Mouse (Mus musculus): ENCODE data around the gene Stra6.

The Stra6 gene

DNA sequence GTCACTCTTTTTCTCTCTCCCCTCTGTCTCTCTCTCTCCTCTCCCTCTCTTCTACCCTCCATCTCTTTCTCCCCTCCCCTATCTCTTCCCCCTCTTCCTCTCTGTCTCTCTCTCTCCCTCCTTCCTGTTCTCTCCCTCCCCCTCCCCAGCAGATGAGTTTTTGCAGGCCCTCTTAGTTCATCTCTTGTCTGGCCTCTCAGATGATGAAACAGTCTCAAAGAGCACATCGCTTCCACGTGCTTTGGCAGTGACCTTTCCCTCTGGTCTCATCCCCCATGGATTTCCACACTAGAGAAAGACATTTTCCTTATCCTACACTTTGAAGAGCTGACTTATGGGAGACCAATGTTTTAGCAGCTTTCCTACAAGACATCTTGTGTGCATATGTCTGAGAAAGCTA is 109.3 kb downstream of the Stra6 start:
- CTCF ChIA-PET, result no interaction called here

DNA sequence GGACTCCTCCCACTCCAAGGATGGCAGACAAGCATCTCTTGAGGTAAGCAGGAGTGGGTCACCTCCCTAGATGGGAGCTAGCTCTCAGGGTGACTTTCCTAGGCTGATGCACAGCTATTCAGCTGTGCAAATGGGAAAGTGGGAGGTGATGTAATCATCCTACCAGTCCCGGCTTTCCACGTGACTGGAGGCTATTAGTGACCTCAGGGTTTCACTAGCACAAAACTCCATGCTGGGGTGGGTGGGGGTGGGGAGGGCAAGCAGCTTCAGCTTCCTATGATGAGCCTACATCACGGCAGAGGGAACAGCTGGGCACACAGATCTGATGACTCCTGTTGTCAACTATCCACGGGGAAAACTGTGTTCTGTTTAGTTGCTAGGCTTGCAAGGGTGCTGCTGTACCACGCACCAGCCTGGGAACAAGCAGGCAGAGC is 111.2 kb downstream of the Stra6 start:
- CTCF ChIA-PET, result no interaction called here

- CTCF ChIA-PET, result interaction anchor here (0.6 kb wide), 1 partner anchor 67 kb away, joined by 4 read pairs; no protein-coding TSS in a partner anchor
Observed at GRCm38 (mm10) chr9:58175745-58176487, 112.3 kb downstream of the Stra6 start.

DNA sequence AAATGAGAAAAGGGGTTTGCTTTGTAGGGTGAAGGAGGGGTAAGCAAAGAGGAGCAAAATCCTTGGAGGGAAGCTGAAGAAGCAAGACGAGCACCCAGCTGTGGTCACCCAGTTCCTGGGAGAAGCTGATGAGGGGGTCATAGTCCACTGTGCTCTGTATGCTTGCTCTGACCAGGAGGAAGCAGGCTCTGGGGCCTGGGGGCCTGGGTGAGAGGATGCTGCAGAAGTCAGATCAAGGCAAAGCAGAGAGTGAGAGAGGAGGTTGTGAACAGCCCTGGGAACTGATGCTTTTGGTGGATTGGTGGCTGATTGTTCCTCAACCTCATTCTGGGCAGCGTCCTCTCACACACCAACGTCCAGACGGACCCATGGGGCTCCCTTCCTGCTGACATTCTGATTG is 113.6 kb downstream of the Stra6 start:
- CTCF ChIA-PET, result no interaction called here

- CTCF ChIA-PET, result no interaction called here
Observed at GRCm38 (mm10) chr9:58179390-58179789, 115.8 kb downstream of the Stra6 start.

DNA sequence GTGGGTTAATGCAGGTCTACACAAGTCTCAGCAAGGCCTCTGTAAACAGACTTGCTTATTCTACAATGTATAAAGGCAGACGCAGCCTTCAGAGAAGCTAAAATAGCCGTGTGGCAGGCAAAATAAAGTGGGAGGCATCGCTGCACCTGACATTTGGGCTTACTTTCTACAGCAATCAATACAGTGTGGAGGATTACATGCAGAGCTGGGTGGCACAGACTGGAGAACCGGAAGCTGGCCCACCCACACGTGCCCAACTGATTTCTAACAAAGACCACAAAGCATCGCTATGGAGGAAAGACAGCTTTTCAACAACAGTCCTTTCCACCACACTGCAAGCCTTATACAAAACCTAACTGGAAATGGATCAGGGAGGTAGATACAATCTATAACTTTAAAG is 120.9 kb downstream of the Stra6 start:
- CTCF ChIA-PET, result no interaction called here

DNA sequence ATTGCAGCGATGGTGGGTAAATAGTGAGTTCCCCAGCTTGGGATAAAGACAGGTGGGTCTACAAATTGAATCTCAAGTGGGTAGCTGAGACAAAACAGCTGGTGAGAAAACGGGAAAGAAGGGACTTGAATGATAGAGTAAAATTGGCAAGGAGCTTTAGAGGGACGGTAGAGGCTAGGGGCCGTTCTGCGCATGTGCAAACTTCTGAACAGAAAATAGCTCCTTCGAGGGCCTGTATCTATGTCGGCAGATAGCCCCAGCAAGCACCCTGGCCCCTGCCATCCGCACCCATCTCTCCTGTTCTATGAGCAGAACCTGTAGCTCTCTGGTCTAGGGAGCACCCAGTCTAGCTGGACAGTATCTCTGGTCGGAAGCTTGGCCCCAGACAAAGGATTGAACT is 130.6 kb downstream of the Stra6 start:
- CTCF ChIA-PET, result interaction anchor here (0.6 to 0.7 kb wide), 2 partner anchors 22 to 108 kb away, joined by 3 read pairs; no protein-coding TSS in a partner anchor

DNA sequence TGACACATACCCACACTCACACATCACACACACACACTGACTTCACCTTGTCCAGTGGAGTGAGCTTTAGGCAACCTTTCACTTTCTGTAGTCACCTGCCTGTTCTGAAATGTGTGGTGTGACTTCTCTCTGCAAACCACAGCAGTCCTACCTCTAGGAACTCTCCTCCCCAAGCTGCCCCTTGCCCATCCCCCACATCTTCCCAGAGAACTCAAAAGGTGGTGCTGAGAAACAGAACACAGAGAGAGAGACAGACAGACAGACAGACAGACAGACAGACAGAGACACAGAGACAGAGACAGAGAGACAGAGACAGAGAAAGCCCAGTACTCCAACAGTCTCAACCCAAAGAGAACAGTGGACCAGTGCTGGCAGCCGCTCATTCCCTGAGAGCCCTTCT is 132.1 kb downstream of the Stra6 start:
- CTCF ChIA-PET, result no interaction called here

- CTCF ChIA-PET, result no interaction called here
Observed at GRCm38 (mm10) chr9:58196141-58196540, 132.6 kb downstream of the Stra6 start.

DNA sequence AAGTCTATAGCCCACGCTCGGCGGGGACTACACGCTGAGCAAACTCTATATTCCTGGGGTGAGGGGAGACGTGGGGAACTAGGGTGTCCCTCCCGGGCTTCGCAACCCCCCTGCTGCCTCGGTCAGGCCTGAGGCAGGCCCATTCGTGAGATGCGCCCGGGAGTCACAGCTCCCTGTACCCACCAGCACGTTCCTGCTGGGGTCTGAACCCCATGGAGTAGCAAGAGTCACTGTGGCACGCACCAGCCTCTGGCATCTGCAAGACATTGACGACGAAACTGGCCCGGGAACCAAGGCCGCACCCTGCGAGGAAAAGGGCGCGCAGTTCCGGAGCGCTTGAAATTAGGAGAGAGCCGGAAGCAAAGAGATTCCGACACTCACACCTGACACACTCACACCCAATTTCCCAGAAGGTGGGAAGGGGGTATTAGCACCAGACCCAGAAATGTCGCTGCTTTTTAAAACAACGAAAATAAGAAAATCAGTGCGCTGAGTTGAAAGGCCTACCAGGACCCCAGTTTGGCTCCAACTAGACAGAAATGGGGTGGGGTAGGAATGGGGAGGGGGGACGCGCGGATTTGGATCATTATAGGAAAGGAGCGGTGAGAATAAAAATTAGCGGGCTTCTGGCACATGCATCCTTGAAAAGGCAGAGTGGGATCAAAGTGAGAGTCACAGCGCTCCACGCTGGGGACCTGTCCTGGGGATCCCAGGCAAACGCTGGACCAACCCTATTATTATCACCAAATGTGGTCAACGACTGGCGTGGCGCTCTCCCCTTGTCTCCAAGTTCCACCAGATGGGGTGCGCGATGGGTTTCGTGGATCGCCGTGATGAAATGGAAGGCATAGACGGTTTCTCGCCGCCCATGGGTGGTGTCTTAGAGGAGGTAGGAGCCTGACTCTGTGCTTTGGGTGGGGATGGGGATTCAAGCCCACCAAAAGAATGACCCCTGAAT is 133.3 kb downstream of the Stra6 start:
- CTCF ChIA-PET, result interaction anchor here (1.5 kb wide), 1 partner anchor 84 kb away, joined by 4 read pairs; no protein-coding TSS in a partner anchor

- CTCF ChIA-PET, result interaction anchor here (1.5 kb wide), 1 partner anchor 83 kb away, joined by 4 read pairs; no protein-coding TSS in a partner anchor
Observed at GRCm38 (mm10) chr9:58197781-58198701, 134.5 kb downstream of the Stra6 start.

- CTCF ChIA-PET, result interaction anchor here (0.5 to 1.5 kb wide), 2 partner anchors 82 to 297 kb away, joined by 3 to 4 read pairs; no protein-coding TSS in a partner anchor
Observed at GRCm38 (mm10) chr9:58198801-58199371, 135.3 kb downstream of the Stra6 start.

- CTCF ChIA-PET, result interaction anchor here (0.5 kb wide), 1 partner anchor 298 kb away, joined by 3 read pairs; no protein-coding TSS in a partner anchor
Observed at GRCm38 (mm10) chr9:58199381-58200269, 136.0 kb downstream of the Stra6 start.

- CTCF ChIA-PET, result no interaction called here
Observed at GRCm38 (mm10) chr9:58200270-58201090, 136.9 kb downstream of the Stra6 start.

- CTCF ChIA-PET, result no interaction called here
Observed at GRCm38 (mm10) chr9:58201091-58201842, 137.7 kb downstream of the Stra6 start.

DNA sequence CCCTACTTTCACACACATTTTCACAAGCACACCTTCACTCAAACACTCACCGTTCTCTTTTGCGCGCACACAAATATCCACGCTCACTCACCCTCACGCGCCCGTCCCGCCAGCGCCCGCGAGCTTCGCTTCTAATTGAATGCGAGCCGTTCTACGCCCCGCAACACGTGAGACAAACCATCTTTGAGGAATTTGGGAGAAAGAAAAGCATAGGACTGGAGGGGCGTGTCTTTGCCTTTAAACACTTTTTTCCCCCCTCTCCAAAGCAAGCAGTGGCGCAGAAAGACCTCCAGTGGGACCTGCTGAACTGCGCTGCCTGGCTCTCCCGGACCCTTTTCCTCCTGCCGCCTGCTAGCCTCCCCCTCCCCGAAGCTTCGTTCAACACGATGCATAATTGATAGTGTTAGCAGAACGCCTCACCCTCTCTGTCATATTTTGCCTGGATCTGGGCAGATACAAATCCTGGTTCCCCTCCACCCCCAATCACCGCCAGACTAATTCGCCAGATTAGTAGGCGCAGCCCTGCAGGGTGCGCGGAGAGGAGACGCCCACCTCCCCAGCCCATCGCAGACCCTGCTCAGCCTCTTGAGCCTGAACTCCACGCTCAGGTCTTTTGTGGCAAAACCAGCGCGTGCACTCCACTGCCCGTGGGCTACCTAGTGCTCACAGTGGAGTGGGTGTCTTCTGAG is 138.4 kb downstream of the Stra6 start:
- CTCF ChIA-PET, result no interaction called here

DNA sequence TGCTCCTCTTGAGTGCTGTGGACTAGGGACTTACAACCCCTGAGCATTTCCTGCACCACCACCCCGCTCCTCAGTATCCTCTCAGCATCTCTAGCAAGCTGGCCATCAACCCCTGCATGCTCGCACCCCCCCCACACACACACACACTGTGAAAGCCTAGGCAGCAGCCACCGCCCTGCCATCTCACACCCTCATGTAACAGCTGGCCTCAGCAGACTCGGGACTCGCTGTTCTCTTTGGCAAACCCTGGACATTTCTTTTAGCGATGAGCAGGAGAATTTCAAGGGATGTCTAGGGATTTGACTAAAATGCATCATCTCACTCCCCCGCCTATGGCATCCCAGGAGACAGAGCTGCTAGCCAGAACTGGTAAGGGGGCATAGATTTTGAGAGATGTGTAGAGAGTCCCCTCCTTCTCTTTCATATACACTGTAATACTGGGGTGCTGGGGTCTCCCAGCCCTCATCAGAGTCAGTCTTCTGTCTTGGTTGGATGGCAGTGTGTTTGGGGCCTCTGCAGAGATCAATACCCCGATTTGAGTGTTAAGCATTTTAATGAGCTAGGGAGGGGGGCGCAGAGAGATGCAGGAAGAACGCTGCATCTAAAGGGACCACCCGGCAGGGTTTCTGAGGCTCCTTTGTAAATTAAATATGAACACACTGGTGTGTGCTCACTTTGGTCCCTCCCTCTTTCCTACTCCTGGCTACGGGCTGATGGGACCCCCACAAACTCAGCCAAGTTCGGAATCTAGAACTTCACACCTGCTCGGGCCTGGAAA is 139.3 kb downstream of the Stra6 start:
- CTCF ChIA-PET, result interaction anchor here (1.0 kb wide), 1 partner anchor 17 kb away, joined by 3 read pairs; no protein-coding TSS in a partner anchor

Data from spleen, embryonic (tissue).